ENCODE assay signal across 8 mouse cellular contexts in genomic region chr2:30758341-30759087, GRCm38 (mm10). TPM values are rescaled to one million over a fixed set of nuclear protein-coding genes. Genes with fewer than 3 reads are reported as not detected.
A peak's percentile ranks its signal among the peaks of the same experiment; 100 is the strongest.
DNase-seq lines count a peak whose midpoint lies in the region; ATAC-seq and TF ChIP-seq lines count a peak whose summit lies in the region.

No protein-coding gene starts in this region.

- H3K4me1 ChIP-seq in intestine, embryonic 14.5 days (replicated peaks; ENCODE audit: control insufficient read depth, insufficient read depth, low read length), result peaks cover 27% of the 10 kb centered on the region
- H3K4me1 ChIP-seq in small intestine, adult 2 months (ENCODE audit: control insufficient read depth, insufficient read depth, insufficient read length, low read length), result peaks cover 3% of the 10 kb centered on the region; the same call in 1 of the 2 replicates

- peaks cover 12% of the 10 kb centered on the region for H3K9me3 ChIP-seq in intestine, embryonic 14.5 days (ENCODE audit: control insufficient read depth, low read length)

- peak; percentile 25; the same call in 1 of the 2 replicates for TF ChIP-seq CTCF in small intestine, adult 2 months (IDR thresholded peaks at IDR 0.05; ENCODE audit: extremely low read depth, insufficient read length, insufficient replicate concordance, low read depth, low read length)

- H3K4me2 ChIP-seq in intestine, embryonic 14.5 days (ENCODE audit: low read length), result peak overlapping the region; percentile 35

- peak overlapping the region; percentile 18; the same call in 1 of the 2 replicates for H3K9ac ChIP-seq in intestine, embryonic 14.5 days (ENCODE audit: low read length)

- intact Hi-C loops in left cerebral cortex, postnatal 36 days (cut with DNase I), result no loop called here

- ATAC-seq in intestine, embryonic 14.5 days (replicated peaks; ENCODE audit: low FRiP score, low TSS enrichment, low read depth), result peak; percentile 84

- H3K36me3 ChIP-seq in intestine, embryonic 14.5 days (ENCODE audit: control insufficient read depth, insufficient read depth, low read length), result no peaks in the 10 kb centered on the region
- H3K36me3 ChIP-seq in small intestine, adult 2 months (ENCODE audit: control insufficient read depth, insufficient read depth, low read length), result no peaks in the 10 kb centered on the region

- no peaks in the 10 kb centered on the region for H3K27me3 ChIP-seq in intestine, embryonic 14.5 days (replicated peaks; ENCODE audit: control insufficient read depth, insufficient read depth, low read length)
- no peaks in the 10 kb centered on the region for H3K27me3 ChIP-seq in small intestine, adult 2 months (ENCODE audit: control insufficient read depth, insufficient read depth, low read length)

- 2% methylated on average over 17 of the region's 17 CpGs for WGBS in intestine, embryonic 14.5 days
- 13% methylated on average over 17 of the region's 17 CpGs for WGBS in small intestine, adult 2 months

- DNase-seq in R1 (ENCODE audit: low read depth, low spot score), result peak; percentile 99
- DNase-seq in embryo, embryonic 10.5 days (ENCODE audit: low spot score), result peak; percentile 97
- DNase-seq in gastrocnemius, postnatal 25 days, result peak; percentile 88
- peak; percentile 91 for DNase-seq in intestine, embryonic 14.5 days (ENCODE audit: low spot score)
- peak; percentile 25 to 49 for DNase-seq in left cerebral cortex, postnatal 36 days (ENCODE audit: low spot score in 2 of 2)
- peak; percentile 96 for DNase-seq in mesoderm, embryonic 11.5 days (ENCODE audit: low read depth, low spot score)
- no peak for DNase-seq in thymus, postnatal 14 days

- peak overlapping the region; percentile 90 for H3K27ac ChIP-seq in intestine, embryonic 14.5 days (ENCODE audit: low read depth)
- no peak overlapping the region for H3K27ac ChIP-seq in small intestine, adult 2 months (ENCODE audit: insufficient read depth, low read depth, low read length)

- 0 out of 2 replicates have a peak overlapping the region, but pooled peaks have one; percentile 1 for H3K4me3 ChIP-seq in intestine, embryonic 14.5 days (ENCODE audit: low read depth, low read length)
- peak overlapping the region; percentile 15; the same call in 1 of the 2 replicates for H3K4me3 ChIP-seq in small intestine, adult 2 months (ENCODE audit: low read depth, low read length)

- no peak for TF ChIP-seq POLR2A in small intestine, adult 2 months (IDR thresholded peaks at IDR 0.05; ENCODE audit: low read depth, low read length)

RNA-seq across cellular contexts. Expression of gene 1700001O22Rik, which starts 44.9 kb away (rescaled TPM):
- total RNA-seq in gastrocnemius, postnatal 25 days (2021), result 1 to 10 TPM in 1 of 2 experiments, under 1 TPM in 1; 0.72 to 1.5 TPM
- polyA plus RNA-seq in intestine, embryonic 14.5 days (2014; fragmentation: Nextera tagmentation; extraction: Ambion mirVana), result 2.1 and 2.2 TPM in 2 replicates
- 1 to 10 TPM; 6.7 to 8.5 TPM for total RNA-seq in left cerebral cortex, postnatal 36 days (2021)
- polyA plus RNA-seq in small intestine, adult 2 months (2012; rRNA removed), result 0.71 and 1.9 TPM in 2 replicates

RNA-seq across cellular contexts. Expression of gene Ntmt1, which starts 49.1 kb away (rescaled TPM):
- total RNA-seq in gastrocnemius, postnatal 25 days (2021), result 10 to 100 TPM; 15.6 to 16.2 TPM
- 105 and 110 TPM in 2 replicates for polyA plus RNA-seq in intestine, embryonic 14.5 days (2014; fragmentation: Nextera tagmentation; extraction: Ambion mirVana)
- total RNA-seq in left cerebral cortex, postnatal 36 days (2021), result 10 to 100 TPM; 35.4 to 36.3 TPM
- polyA plus RNA-seq in small intestine, adult 2 months (2012; rRNA removed), result 14.3 and 23.8 TPM in 2 replicates
